Mouse (Mus musculus) CD4-positive, CD25-positive, alpha-beta regulatory T cell (primary cell): ENCODE results near the gene Cep104. TPM values are rescaled to one million over a fixed set of nuclear protein-coding genes. Genes with fewer than 3 reads are reported as not detected.

ENCODE experiments used
- polyA plus RNA-seq: library from polyadenylated mRNA; unstranded; fragments of 100-300 nt; shearing (Covaris generic); gene quantifications from one replicate; pipeline ENCODE4 v1.2.1, GENCODE M21; 2017

The Cep104 gene
- 13.5 TPM for polyA plus RNA-seq

DNA sequence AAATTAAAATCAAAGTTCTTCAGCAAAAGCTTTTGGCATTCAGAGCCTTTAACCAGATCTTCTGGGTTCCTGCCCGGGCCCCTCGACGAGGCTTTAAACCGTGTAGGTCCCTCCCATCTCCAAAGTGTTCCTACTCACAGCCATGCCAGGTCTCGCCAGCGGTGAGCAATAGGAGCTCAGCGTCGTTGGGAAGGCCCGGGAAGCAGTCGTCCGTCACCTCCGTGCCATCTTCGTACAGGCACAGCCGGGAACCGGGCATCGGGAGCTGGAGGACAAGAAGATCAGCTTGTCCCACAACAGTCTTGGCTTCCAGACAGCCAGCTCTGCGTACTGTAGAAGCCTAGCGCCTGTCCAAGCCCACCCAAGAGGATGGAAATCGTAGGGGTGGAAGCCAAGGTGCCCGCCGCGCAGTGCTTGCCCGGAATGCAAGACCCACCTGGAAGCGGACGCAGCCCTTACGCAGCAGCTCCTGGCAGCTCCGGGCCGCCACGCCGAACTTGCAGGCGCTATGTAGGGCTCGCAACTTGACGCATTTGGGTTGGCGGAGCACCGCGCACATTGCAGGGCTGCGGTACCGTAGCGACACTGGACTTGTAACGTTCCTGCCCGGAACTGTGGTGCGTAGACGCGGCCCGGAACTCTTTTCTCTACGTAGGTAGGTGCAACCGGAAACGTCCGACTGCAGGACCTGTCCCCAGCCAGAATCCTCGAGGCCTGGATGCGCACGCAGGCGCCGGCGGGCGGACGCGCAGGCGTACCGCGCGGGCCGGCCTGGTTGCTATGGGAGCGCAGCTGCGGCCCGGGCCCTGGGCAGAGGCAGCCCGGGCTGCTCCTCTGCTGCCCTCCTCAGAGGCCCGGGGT lies at the start of gene Cep104, which contains the start of gene Dffb:
Gene Cep104, plus strand, starts transcription at position 764 of the 861 bp plus-strand sequence.
Gene Dffb, minus strand, starts transcription at position 696 of the 861 bp plus-strand sequence.

DNA sequence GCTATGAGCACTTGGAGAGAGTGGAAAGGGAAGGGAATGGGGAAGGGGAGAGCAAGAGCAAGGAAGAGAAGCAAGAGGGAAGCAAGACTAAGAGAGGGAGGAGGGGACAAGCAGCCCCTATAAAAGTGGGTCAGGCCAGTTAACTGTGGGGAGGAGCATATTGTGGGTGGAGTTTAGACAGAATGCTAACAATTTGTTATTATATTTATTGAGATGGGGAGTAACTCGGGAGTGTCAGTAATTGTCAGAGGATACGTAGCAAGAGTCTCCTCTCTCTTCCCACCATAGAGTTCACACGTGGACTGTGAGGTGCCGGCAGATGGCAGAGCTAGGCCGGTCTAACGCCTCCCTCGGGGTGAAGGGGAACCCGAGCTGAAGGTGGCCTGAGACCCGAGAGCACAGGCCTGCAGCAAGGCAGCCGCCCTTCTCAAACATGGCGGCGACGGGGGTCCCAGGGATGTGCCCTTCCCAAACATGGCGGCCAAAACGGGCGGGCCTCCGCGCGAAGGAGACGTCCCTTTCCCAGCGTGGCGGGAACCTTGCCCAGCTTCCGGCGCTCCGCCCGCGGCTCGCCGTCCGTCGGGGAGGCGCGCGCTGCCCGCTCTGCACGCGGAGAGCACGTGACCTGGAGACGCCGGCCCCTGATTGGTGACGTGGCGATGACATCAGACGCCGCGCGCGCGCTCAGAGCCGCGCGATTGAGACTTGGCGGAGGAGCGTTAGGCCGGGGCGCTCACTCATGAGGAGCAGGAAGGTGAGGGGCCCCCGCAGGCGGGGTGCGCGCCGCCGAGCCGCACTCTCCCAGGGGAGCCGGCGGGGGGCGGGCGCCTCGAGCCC lies 18.2 kb upstream of the Cep104 start, which contains the start of gene A430005L14Rik:
Gene A430005L14Rik, plus strand, starts transcription at position 669 of the 837 bp plus-strand sequence.

DNA sequence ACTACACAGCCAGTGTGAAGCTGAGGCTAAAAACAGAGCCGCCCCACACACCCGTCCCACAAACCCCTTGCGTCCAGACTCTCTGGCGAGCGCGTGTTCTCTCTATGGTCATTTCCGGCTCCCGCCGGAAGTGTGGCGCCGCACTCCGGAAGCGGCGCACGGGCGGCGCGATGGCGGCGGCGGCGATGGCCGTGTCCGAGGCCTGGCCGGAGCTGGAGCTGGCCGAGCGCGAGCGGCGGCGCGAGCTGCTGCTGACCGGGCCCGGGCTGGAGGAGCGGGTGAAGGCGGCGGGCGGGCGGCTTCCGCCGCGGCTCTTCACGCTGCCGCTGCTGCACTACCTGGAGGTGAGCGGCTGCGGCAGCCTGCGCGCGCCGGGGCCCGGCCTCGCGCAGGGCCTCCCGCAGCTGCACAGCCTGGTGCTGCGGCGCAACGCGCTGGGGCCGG lies 36.7 kb downstream of the Cep104 start, which contains the start of gene Lrrc47:
Gene Lrrc47, plus strand, starts transcription at position 86 of the 444 bp plus-strand sequence.

DNA sequence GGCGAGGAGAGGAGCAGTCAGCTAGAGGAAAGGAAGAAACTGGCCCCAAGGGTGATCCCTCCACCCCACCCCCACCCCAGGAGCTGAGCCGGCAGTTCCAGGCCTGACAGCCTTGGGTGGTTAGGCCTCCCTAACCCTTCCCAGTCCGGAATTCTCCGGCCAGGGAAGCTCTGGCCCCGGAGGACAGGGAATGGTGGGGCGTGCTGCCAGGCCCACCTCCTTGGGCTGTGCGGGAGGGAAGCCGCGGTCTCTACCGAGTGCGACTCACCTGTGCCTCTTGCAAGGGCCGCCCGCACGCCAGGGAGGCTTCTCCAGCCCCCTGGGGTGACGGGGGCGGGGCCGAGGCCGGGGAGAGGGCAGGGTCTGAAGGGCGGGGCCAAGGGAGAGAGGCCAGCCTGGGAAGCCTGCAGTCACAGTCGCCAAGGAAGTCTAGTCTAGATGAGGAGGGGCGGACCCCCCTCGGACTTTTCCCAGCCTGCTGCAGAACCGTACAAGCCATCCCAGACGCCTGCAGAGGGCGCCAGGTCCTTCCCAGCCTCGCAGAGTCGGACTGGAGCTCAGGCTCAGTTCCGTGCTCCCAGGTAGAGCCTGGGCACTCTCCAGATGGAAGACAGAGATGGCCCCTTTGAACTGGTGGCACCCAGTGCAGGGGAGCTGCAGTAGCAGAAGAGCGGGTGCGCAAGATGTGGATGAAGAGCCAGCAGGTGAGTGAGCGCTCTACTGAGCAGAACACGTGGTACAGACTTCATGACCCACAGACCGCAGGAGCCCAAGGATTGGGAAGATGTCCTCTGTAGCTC lies 50.8 kb downstream of the Cep104 start, which contains the start of gene Smim1:
Gene Smim1, minus strand, starts transcription at position 590 of the 800 bp plus-strand sequence.

DNA sequence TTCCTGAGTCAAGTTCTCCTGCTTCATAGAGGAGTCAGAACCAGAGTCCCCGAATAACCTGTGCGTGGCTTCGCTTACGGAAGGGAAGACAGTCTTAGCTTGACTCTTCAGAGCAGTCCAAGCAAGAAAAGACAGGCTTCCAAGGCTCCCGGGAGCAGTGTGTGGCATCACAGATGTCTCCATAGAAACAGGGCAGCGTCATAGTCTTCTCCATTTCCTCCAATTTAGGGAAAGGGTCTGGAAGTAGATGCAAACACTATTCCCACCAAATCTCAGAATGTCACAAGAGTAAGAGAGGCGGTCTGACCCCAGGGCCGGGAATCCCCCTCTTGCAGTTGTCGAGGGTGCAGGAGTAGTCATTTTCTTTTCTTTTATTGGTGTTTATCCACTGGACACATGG lies 67.6 kb downstream of the Cep104 start, which contains the start of gene Ccdc27:
Gene Ccdc27, minus strand, starts transcription at position 101 of the 400 bp plus-strand sequence.

Other genes with a start within 250 kb of the Cep104 start
- gene A430005L14Rik, start 18.0 kb upstream of the Cep104 start, polyA plus RNA-seq = 74.9 TPM
- gene Dffb, start 68 bp upstream of the Cep104 start, polyA plus RNA-seq = 23.0 TPM
- gene Lrrc47, start 36.5 kb downstream of the Cep104 start, polyA plus RNA-seq = 57.1 TPM
- 0.18 TPM for gene Smim1, start 51.0 kb downstream of the Cep104 start, polyA plus RNA-seq
- gene Ccdc27, start 67.5 kb downstream of the Cep104 start, polyA plus RNA-seq = not detected
- not detected for gene Trp73, start 165.0 kb downstream of the Cep104 start, polyA plus RNA-seq
- gene Wrap73, start 167.2 kb downstream of the Cep104 start, polyA plus RNA-seq = 38.4 TPM
- gene Tprgl, start 185.5 kb downstream of the Cep104 start, polyA plus RNA-seq = 376 TPM
- 0.38 TPM for gene Megf6, start 195.5 kb downstream of the Cep104 start, polyA plus RNA-seq